Mouse (Mus musculus) forebrain, embryonic 12.5 days (tissue): ENCODE measurements around the gene Tsc2. TPM values are rescaled to one million over a fixed set of nuclear protein-coding genes. Genes with fewer than 3 reads are reported as not detected.
"Not testable (repeated sequence)": the region's sequence is repeated elsewhere in the genome, so short reads cannot be mapped to it uniquely, and the experiment has no call there.

Experiments used
- ATAC-seq: fragments of 200-750 bp; cut with Nextera tagmentation; 2 replicates; pipeline ENCODE4 v1.8.0; 2017; ENCODE audit warnings: moderate TSS enrichment; ENCODE audit not compliant: low FRiP score
- H3K27ac ChIP-seq: fragments of 300-500 bp; sonication (generic); 2 replicates; pipeline ENCODE4 v1.5.1; 2016; ENCODE audit warnings: mild to moderate bottlenecking
- H3K27me3 ChIP-seq: fragments of 300-500 bp; sonication (generic); 2 replicates; pipeline ENCODE4 v1.6.1; 2016; ENCODE audit warnings: mild to moderate bottlenecking
- H3K36me3 ChIP-seq: fragments of 300-500 bp; sonication (generic); replicated peaks from 2 replicates; pipeline ENCODE4 v1.6.1; 2016; ENCODE audit warnings: mild to moderate bottlenecking
- H3K4me1 ChIP-seq: fragments of 300-500 bp; sonication (generic); 2 replicates; pipeline ENCODE4 v1.6.1; 2016
- H3K4me2 ChIP-seq: fragments of 300-500 bp; sonication (generic); 2 replicates; pipeline ENCODE4 v1.6.1; 2016; ENCODE audit warnings: mild to moderate bottlenecking, moderate library complexity
- H3K4me3 ChIP-seq: fragments of 300-500 bp; sonication (generic); replicated peaks from 2 replicates; pipeline ENCODE4 v1.5.1; 2016; ENCODE audit warnings: mild to moderate bottlenecking
- H3K9ac ChIP-seq: fragments of 300-500 bp; sonication (generic); 2 replicates; pipeline ENCODE4 v1.6.1; 2016; ENCODE audit warnings: mild to moderate bottlenecking
- H3K9me3 ChIP-seq: fragments of 300-500 bp; sonication (generic); 2 replicates; pipeline ENCODE4 v1.6.1; 2016
- WGBS: fragments of 180-500 bp; shearing (Covaris S2); methylation state at CpG from one replicate; pipeline ENCODE4 v1.1.7; 2016; 5-methylcytosine and 5-hydroxymethylcytosine counted together
- polyA plus RNA-seq: library from polyadenylated mRNA; unstranded; fragments of >200 nt; fragmentation: Nextera tagmentation; extraction: Ambion mirVana; gene quantifications from 2 replicates; pipeline ENCODE4 v1.2.1, GENCODE M21; 2016

The Tsc2 gene
- polyA plus RNA-seq: 78.4 and 89.3 TPM in 2 replicates

DNA sequence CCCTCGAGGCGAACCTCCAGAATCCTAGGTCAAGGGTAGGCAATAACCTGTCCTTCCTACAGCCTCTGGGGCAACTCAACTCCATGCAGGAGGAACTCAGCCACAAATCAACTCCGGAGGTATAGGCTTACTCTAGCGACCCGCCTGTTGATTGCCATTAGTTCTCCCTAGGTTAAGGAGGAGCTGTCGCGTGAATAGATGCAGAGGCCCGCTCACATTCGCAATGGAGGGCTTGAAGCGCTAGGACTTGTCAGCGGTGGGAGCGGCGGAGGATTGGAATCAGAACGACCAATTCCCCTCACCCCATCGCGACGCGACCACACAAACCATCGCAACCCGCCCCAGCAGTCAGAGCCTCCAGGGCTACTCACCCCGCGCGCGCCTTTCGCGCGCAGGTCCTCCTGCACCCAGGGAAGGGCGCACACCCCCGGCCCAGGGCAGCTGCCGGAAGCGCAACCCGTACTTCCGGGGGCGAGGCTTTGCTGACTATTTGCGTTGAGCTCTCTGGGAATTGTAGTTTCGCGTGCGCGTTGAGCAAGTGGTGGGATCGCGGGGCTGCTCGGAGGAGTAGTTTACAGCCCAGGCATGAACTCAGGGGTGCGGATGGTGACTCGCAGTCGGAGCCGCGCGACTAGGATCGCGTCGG, at the start of gene Tsc2, which contains the start of gene Nthl1:
Gene Tsc2, minus strand, starts transcription at position 464 of the 646 bp plus-strand sequence.
Gene Nthl1, plus strand, starts transcription at position 514 of the 646 bp plus-strand sequence.
- no peaks in the 10 kb centered on the region for H3K27me3 ChIP-seq
- peak within 1 kb of the TSS; percentile 91 for H3K4me2 ChIP-seq
- H3K36me3 ChIP-seq: peaks cover 29% of the 10 kb centered on the region
- 1% methylated on average over 51 of the region's 51 CpGs for whole genome bisulfite sequencing
- H3K4me3 ChIP-seq: peak within 1 kb of the TSS; percentile 76
- H3K9ac ChIP-seq: peak within 1 kb of the TSS; percentile 71
- peaks cover 19% of the 10 kb centered on the region for H3K4me1 ChIP-seq
- ATAC-seq: peak; percentile 90
- peak within 1 kb of the TSS; percentile 69 for H3K27ac ChIP-seq
- H3K9me3 ChIP-seq: no peaks in the 10 kb centered on the region

DNA sequence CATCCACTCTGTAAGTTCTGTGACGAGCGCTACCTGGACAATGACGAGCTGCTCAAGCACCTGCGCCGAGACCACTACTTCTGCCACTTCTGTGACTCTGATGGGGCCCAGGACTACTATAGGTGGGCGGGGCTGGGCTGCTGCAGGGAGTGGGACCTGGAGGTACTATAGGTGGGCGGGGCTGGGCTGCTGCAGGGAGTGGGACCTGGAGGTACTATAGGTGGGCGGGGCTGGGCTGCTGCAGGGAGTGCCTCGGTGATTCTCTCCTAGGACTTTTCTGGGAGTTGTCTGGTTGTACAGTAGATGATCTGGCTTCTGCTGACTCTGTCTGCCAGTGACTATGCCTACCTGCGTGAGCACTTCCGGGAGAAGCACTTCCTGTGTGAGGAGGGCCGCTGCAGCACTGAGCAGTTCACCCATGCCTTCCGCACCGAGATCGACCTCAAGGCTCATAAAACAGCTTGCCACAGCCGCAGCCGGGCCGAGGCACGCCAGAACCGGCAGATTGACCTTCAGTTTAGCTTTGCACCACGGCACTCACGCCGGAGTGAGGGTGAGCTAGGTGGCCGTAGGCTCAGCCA, 45.2 kb upstream of the Tsc2 start:
- Histone ChIP-seq H3K9ac (no peak overlapping the region), H3K27ac (no peak overlapping the region)

DNA sequence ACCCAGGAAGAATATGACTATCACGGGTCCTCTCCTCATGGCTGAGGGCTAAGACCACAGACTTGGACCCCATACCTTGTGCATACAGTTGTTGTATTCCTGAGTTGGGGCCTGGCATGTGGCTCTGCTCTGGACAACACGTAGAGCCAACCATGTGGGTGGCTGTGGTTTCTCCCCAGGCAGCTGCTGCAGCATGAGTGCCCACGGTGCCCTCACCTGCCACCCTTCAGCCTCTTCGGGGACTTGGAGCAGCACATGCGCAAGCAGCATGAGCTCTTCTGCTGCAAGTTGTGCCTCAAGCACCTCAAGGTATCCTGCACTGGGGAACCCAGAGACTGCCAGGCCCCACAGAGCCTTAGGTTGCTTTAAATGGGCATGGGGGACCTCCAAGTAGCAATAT, 44.4 kb upstream of the Tsc2 start:
- no peak overlapping the region for H3K4me3 ChIP-seq
- H3K9me3 ChIP-seq: no peaks in the 10 kb centered on the region
- WGBS: 94% methylated on average over 5 of the region's 5 CpGs
- no peak overlapping the region for H3K27ac ChIP-seq
- no peak for ATAC-seq
- no peaks in the 10 kb centered on the region for H3K27me3 ChIP-seq
- H3K36me3 ChIP-seq: peaks cover 55% of the 10 kb centered on the region
- H3K4me1 ChIP-seq: peaks cover 13% of the 10 kb centered on the region
- H3K4me2 ChIP-seq: no peak overlapping the region
- no peak overlapping the region for H3K9ac ChIP-seq

More for the DNA sequence above, 45.2 kb upstream of the Tsc2 start:
- 94% methylated on average over 24 of the region's 24 CpGs for WGBS
- Histone ChIP-seq H3K4me1 (peaks cover 6% of the 10 kb centered on the region; the same call in 1 of the 2 replicates), H3K4me2 (no peak overlapping the region), H3K4me3 (no peak overlapping the region), H3K27me3 (no peaks in the 10 kb centered on the region), H3K36me3 (peaks cover 62% of the 10 kb centered on the region), H3K9me3 (no peaks in the 10 kb centered on the region)
- ATAC-seq: no peak

DNA sequence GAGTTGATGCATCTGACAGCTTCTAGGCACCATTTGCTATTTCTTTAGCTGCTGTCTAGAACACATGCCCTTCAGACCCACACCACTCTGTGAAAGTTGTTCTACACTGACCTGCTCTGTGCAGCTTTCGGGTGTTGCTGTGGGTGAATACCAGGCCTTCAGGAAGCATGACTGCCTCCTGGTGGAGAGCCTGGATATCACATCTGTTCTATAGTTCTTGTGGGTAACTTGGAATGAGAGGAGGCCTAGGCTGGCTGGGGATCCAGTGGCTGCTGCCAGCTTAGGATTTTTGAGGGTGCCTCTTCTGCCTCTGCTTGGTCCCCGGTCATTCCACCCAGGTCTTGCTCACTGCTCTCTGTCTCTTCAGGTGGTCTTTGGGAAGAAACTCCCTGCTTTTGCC, 43.8 kb upstream of the Tsc2 start:
- H3K27ac ChIP-seq: no peak overlapping the region
- H3K27me3 ChIP-seq: no peaks in the 10 kb centered on the region
- H3K36me3 ChIP-seq: peaks cover 48% of the 10 kb centered on the region
- ATAC-seq: peak; percentile 44; the same call in 1 of the 2 replicates
- no peak overlapping the region for H3K4me3 ChIP-seq
- H3K9me3 ChIP-seq: no peaks in the 10 kb centered on the region
- no peak overlapping the region for H3K4me2 ChIP-seq
- WGBS: 51% methylated on average over 2 of the region's 2 CpGs
- H3K4me1 ChIP-seq: peaks cover 20% of the 10 kb centered on the region
- H3K9ac ChIP-seq: no peak overlapping the region

DNA sequence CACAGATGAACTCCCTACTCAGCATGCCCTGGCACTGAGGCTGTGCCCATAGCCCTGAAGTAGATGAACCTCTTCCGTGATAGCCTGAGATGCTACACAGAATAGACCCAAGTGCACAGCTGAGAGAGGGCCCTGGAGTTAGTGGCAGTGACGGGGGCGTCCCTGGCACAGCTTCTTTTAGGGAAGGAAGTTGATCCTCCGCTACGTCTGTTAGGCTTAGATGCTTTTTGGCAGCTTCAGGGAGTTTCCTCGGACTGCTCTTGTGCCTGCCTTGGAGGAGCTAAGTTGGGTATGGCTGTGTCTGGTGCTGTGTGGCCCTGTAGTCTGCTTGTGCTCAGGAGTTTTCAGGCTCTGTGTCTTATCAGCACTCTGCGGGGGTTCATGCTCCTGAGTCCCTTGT, 41.8 kb upstream of the Tsc2 start:
- H3K4me2 ChIP-seq: no peak overlapping the region
- peaks cover 33% of the 10 kb centered on the region for H3K4me1 ChIP-seq
- 0 out of 2 replicates have a peak overlapping the region, but pooled peaks have one; percentile 2 for H3K9ac ChIP-seq
- H3K4me3 ChIP-seq: no peak overlapping the region
- 93% methylated on average over 7 of the region's 7 CpGs for WGBS
- no peaks in the 10 kb centered on the region for H3K27me3 ChIP-seq
- peaks cover 29% of the 10 kb centered on the region for H3K36me3 ChIP-seq
- H3K27ac ChIP-seq: no peak overlapping the region
- H3K9me3 ChIP-seq: no peaks in the 10 kb centered on the region
- ATAC-seq: no peak

DNA sequence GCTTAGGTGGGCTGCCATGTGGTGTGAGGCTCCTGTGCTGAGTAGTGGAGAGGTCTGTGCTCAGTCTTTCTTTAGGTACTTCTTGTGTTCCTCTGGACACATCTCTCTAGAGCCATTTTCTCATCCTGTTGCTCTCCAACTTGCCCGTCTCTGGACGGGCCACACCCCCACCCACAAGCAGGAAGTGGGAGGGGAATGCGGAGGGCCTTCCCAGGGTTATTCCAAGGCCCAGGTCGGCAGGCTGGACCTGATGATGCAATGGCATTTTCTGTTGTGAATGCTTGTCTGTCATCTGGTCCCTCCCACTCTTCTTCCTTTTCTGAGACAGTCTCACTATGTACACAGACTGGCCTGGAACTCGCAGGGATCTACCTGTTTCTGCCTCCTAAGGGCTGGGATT, 39.7 kb upstream of the Tsc2 start:
- Histone ChIP-seq H3K4me3 (no peak overlapping the region), H3K9me3 (no peaks in the 10 kb centered on the region), H3K4me1 (peaks cover 38% of the 10 kb centered on the region), H3K27ac (no peak overlapping the region), H3K36me3 (peaks cover 7% of the 10 kb centered on the region), H3K4me2 (no peak overlapping the region), H3K27me3 (no peaks in the 10 kb centered on the region), H3K9ac (0 out of 2 replicates have a peak overlapping the region, but pooled peaks have one; percentile 13)
- WGBS: 36% methylated on average over 5 of the region's 5 CpGs
- no peak for ATAC-seq

DNA sequence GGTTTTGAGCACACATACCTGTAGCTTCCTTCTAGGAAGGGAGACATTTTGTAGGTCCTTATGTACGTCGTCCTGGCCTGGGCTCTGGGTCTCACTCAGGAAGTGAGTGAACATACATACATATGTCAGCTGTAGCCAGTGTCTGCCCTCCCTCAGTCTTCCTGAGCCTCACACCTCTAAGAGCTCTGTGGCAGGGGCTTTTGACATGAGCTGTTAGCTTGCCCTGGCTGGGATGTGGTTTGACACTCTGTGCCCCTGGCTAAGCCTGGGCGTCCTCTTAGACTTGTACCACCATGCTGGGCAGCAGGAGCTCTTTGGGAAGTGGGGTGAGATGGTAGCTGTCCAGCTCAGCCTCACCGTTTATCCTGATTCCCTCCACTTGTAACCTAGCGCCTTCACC, 38.9 kb upstream of the Tsc2 start:
- no peak for ATAC-seq
- 78% methylated on average over 5 of the region's 5 CpGs for WGBS
- H3K27ac ChIP-seq: no peak overlapping the region
- peak overlapping the region; percentile 99 for H3K9ac ChIP-seq
- no peaks in the 10 kb centered on the region; the same call in 1 of the 2 replicates for H3K36me3 ChIP-seq
- no peaks in the 10 kb centered on the region for H3K27me3 ChIP-seq
- H3K4me1 ChIP-seq: peaks cover 38% of the 10 kb centered on the region
- H3K9me3 ChIP-seq: no peaks in the 10 kb centered on the region
- H3K4me2 ChIP-seq: peak overlapping the region; percentile 86
- 0 out of 2 replicates have a peak overlapping the region, but pooled peaks have one; percentile 99 for H3K4me3 ChIP-seq

DNA sequence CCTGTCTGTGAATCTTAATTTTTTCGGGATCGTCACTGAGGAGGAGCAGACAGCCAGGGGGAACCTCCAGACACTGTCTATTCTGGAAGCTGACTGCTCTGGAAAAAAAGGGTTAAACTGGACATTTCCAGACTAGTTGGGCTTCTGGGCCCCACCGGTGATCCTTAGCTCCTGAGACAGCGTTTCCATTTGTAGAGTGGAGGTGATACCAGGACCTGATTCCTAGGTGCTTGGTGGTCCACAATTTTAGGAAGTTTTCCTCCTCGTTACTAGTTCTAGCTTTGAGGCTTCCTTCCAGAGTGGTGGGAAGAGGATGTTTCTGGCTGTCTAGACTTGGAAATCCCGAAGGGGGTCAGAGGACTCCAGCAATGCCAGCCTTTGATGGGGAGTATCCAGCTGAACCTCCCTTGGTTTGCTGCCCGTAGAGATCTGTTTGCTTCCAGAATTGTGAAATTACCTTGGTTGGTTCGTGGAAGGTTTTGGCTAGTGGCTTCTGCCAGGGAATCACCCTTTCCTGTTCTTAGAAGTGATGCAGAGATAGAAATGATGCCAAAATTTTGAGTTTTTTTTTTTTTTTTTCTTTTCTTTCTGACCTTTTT, 37.9 kb upstream of the Tsc2 start:
- H3K36me3 ChIP-seq: no peaks in the 10 kb centered on the region; the same call in 1 of the 2 replicates
- peaks cover 4% of the 10 kb centered on the region; the same call in 1 of the 2 replicates for H3K27me3 ChIP-seq
- ATAC-seq: no peak
- H3K27ac ChIP-seq: peak overlapping the region; percentile 85; the same call in 1 of the 2 replicates
- H3K9ac ChIP-seq: peak overlapping the region; percentile 99
- peak overlapping the region; percentile 99 for H3K4me3 ChIP-seq
- WGBS: 15% methylated on average over 8 of the region's 8 CpGs
- no peaks in the 10 kb centered on the region for H3K9me3 ChIP-seq
- H3K4me2 ChIP-seq: peak overlapping the region; percentile 86
- peaks cover 38% of the 10 kb centered on the region for H3K4me1 ChIP-seq

DNA sequence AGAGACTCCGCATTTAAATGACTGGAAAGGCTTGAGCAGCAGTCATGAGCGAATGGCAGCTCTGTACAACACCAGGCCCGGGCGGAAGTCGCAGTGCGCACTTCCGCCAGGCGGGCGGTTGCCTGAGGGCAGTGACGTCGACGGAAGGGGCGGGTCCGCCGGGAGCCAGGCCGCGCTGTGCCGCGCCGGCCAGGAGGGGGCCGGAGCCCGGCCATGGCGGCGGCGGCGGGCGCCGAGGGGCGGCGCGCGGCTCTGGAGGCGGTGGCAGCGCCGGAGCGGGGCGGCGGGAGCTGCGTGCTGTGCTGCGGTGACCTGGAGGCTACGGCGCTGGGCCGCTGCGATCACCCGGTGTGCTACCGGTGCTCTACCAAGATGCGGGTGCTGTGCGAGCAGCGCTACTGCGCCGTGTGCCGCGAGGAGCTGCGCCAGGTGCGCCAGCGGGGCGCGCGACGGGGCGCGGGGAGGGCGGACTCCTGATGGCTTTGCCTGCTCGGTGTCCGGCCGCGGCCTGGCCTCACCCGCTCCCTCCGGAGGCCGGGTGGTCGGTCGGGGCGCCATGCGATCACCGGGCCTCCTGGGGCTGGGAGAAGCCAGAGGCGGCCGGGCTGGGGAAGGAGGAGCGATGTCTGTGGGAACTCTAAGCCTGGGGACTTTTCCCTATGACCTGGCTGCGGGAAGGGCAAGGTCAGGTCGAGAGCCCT, 37.3 kb upstream of the Tsc2 start, which contains the start of gene Zfp598:
Gene Zfp598, plus strand, starts transcription at position 143 of the 701 bp plus-strand sequence.
- Histone ChIP-seq H3K27me3 (peaks cover 4% of the 10 kb centered on the region; the same call in 1 of the 2 replicates), H3K27ac (peak within 1 kb of the TSS; percentile 85), H3K36me3 (no peaks in the 10 kb centered on the region; the same call in 1 of the 2 replicates), H3K9ac (peak within 1 kb of the TSS; percentile 99), H3K4me1 (peaks cover 38% of the 10 kb centered on the region), H3K9me3 (no peaks in the 10 kb centered on the region), H3K4me2 (peak within 1 kb of the TSS; percentile 86), H3K4me3 (peak within 1 kb of the TSS; percentile 99)
- ATAC-seq: peak; percentile 99
- under 1% methylated on average over 71 of the region's 80 CpGs for WGBS

DNA sequence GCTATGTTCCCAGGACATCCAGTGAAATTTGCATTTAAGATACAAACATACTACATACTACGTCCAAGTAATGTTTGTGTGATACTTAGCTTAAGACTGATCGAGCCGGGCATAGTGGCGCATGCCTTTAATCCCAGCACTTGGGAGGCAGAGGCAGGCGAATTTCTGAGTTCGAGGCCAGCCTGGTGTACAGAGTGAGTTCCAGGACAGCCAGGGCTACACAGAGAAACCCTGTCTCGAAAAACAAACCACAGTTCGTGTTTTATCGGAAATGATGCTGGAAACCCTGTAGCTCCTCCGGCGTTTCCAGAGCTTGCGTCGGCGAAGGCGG, 36.7 kb upstream of the Tsc2 start:
- Histone ChIP-seq H3K4me1 (peaks cover 38% of the 10 kb centered on the region), H3K9ac (peak overlapping the region; percentile 99; the same call in 1 of the 2 replicates), H3K4me2 (peak overlapping the region; percentile 86), H3K4me3 (peak overlapping the region; percentile 99), H3K27ac (peak overlapping the region; percentile 85)
- not testable (repeated sequence) for H3K9me3 ChIP-seq, ATAC-seq, H3K36me3 ChIP-seq, H3K27me3 ChIP-seq
- WGBS: 10% methylated on average over 15 of the region's 15 CpGs

DNA sequence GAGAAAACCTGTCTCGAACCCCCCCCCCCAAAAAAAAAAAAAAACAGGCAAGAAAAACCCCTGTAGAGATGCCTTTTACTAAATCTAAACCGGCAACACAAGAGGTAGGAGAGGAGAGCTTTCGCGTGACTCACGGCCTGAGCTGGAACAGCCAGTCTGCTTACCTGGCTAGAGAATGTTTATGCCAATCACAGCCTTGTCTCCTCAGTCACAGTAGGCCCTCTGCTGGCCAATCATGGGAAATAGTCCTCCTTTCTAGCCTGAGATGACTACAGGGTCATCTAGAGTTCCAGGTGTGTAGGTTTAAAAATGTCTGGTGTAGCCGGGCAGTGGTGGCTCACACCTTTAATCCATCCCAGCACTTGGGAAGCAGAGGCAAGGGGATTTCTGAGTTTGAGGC, 35.0 kb upstream of the Tsc2 start:
- H3K27ac ChIP-seq: no peak overlapping the region
- no peaks in the 10 kb centered on the region for H3K36me3 ChIP-seq
- H3K4me3 ChIP-seq: no peak overlapping the region
- peaks cover 31% of the 10 kb centered on the region for H3K4me1 ChIP-seq
- no peaks in the 10 kb centered on the region for H3K9me3 ChIP-seq
- no peak overlapping the region for H3K9ac ChIP-seq
- ATAC-seq: no peak
- 35% methylated on average over 6 of the region's 6 CpGs for WGBS
- H3K4me2 ChIP-seq: no peak overlapping the region
- H3K27me3 ChIP-seq: peaks cover 7% of the 10 kb centered on the region; the same call in 1 of the 2 replicates

DNA sequence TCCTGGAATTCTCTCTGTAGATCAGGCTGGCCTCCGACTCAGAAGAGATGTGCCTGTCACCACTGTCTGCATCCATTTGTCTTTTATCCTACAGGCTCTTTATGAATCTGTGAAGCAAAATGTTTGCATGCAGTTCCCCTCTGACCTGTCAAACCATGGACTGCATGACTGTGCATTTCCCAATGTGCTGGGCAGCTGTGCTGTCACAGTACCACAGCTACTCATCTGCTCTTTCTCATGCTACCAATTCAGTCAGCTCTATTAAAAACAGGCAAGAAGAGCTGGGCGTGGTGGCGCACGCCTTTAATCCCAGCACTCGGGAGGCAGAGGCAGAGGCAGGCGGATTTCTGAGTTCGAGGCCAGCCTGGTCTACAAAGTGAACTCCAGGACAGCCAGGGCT, 34.6 kb upstream of the Tsc2 start:
- H3K27ac ChIP-seq, H3K9ac ChIP-seq, H3K4me3 ChIP-seq, ATAC-seq, H3K27me3 ChIP-seq, H3K36me3 ChIP-seq, H3K9me3 ChIP-seq, H3K4me2 ChIP-seq: not testable (repeated sequence)
- H3K4me1 ChIP-seq: peaks cover 27% of the 10 kb centered on the region
- 72% methylated on average over 7 of the region's 7 CpGs for WGBS
